Mouse (Mus musculus) CD4-positive naive resting alpha-beta T cell, adult 76 days (primary cell): ENCODE data around the gene Xntrpc. TPM values are rescaled to one million over a fixed set of nuclear protein-coding genes. Genes with fewer than 3 reads are reported as not detected.

Experiments used
- total RNA-seq: library from RNA; stranded (reverse); gene quantifications from one replicate; pipeline ENCODE4 v1.2.4, GENCODE M21; 2023

Xntrpc gene
- total RNA-seq: 1.6 TPM

GRCm38 (mm10) chr7:102065046-102065891 is at the start of gene Xntrpc, which contains the start of the genes Rnf121 and Xndc1:
Gene Xntrpc (plus strand): TSS chr7:102065713.
Gene Rnf121 (minus strand): TSS chr7:102065469.
Gene Xndc1 (plus strand): TSS chr7:102065511.

GRCm38 (mm10) chr7:102018590-102018989 is 46.9 kb upstream of the Xntrpc start, which contains the start of gene Il18bp:
Gene Il18bp (minus strand): TSS chr7:102018690.

GRCm38 (mm10) chr7:102082816-102083215 is 17.3 kb downstream of the Xntrpc start, which contains the start of gene Trpc2:
Gene Trpc2 (plus strand): TSS chr7:102083116.

GRCm38 (mm10) chr7:102101487-102101886 is 36.0 kb downstream of the Xntrpc start, which contains the start of gene Art1:
Gene Art1 (plus strand): TSS chr7:102101743.

GRCm38 (mm10) chr7:102109171-102109570 is 43.7 kb downstream of the Xntrpc start, which contains the start of gene Art5:
Gene Art5 (minus strand): TSS chr7:102109489.

GRCm38 (mm10) chr7:102116579-102117331 is 51.2 kb downstream of the Xntrpc start, which contains the start of gene Chrna10:
Gene Chrna10 (minus strand): TSS chr7:102116828.

Other genes starting within 250 kb of the Xntrpc start
- not detected for gene Phox2a, start 247.4 kb upstream of the Xntrpc start, total RNA-seq
- 25.3 TPM for gene Inppl1, start 227.5 kb upstream of the Xntrpc start, total RNA-seq
- not detected for gene Folr2, start 208.5 kb upstream of the Xntrpc start, total RNA-seq
- gene Anapc15, start 202.0 kb upstream of the Xntrpc start, total RNA-seq: 59.0 TPM
- gene Folr1, start 194.9 kb upstream of the Xntrpc start, total RNA-seq: not detected
- 56.0 TPM for gene Lamtor1, start 159.8 kb upstream of the Xntrpc start, total RNA-seq
- gene Tomt, start 159.4 kb upstream of the Xntrpc start, total RNA-seq: not detected
- gene Lrrc51, start 131.8 kb upstream of the Xntrpc start, total RNA-seq: 0.91 TPM
- 296 TPM for gene Numa1, start 131.6 kb upstream of the Xntrpc start, total RNA-seq
- 10.1 TPM for gene Il18bp, start 47.0 kb upstream of the Xntrpc start, total RNA-seq
- 28.5 TPM for gene Rnf121, start 244 bp upstream of the Xntrpc start, total RNA-seq
- gene Xndc1, start 202 bp upstream of the Xntrpc start, total RNA-seq: 40.2 TPM
- gene Trpc2, start 17.4 kb downstream of the Xntrpc start, total RNA-seq: 5.0 TPM
- not detected for gene Art1, start 36.0 kb downstream of the Xntrpc start, total RNA-seq
- 1.3 TPM for gene Art5, start 43.8 kb downstream of the Xntrpc start, total RNA-seq
- not detected for gene Chrna10, start 51.1 kb downstream of the Xntrpc start, total RNA-seq
- 133 TPM for gene Nup98, start 144.5 kb downstream of the Xntrpc start, total RNA-seq
- 37.7 TPM for gene Pgap2, start 144.5 kb downstream of the Xntrpc start, total RNA-seq
- gene Rhog, start 190.3 kb downstream of the Xntrpc start, total RNA-seq: 161 TPM
- gene Stim1, start 202.1 kb downstream of the Xntrpc start, total RNA-seq: 161 TPM